Mouse (Mus musculus) stomach, embryonic 14.5 days (tissue): ENCODE measurements at regions not wholly inside any gene's neighbourhood (a gene's known extent, or its start where the extent isn't known, plus 50 kb on each side); places are given as distances from the start of the nearest gene placed in this dataset.

Experiments used
- ATAC-seq: fragments of 200-750 bp; cut with Nextera tagmentation; 2 replicates; pipeline ENCODE4 v1.8.0; 2017; ENCODE audit warnings: low read depth, moderate TSS enrichment; ENCODE audit not compliant: insufficient number of reproducible peaks, insufficient read depth, low FRiP score
- H3K27ac ChIP-seq: fragments of 300-500 bp; sonication (generic); 2 replicates; pipeline ENCODE4 v1.5.1; 2014; ENCODE audit warnings: mild to moderate bottlenecking, low read length, moderate library complexity, mixed read lengths
- H3K27me3 ChIP-seq: fragments of 300-500 bp; sonication (generic); 2 replicates; pipeline ENCODE4 v1.6.1; 2014; ENCODE audit warnings: low read length, control low read depth, mixed read lengths; ENCODE audit not compliant: control insufficient read depth, insufficient read depth
- H3K36me3 ChIP-seq: fragments of 300-500 bp; sonication (generic); 2 replicates; pipeline ENCODE4 v1.6.1; 2014; ENCODE audit warnings: mild to moderate bottlenecking, control low read depth, low read length, moderate library complexity, mixed read lengths; ENCODE audit not compliant: control insufficient read depth, insufficient read depth
- H3K4me1 ChIP-seq: fragments of 300-500 bp; sonication (generic); 2 replicates; pipeline ENCODE4 v1.6.1; 2014; ENCODE audit warnings: low read length, control low read depth, mixed read lengths; ENCODE audit not compliant: control insufficient read depth, insufficient read depth
- H3K4me2 ChIP-seq: fragments of 300-500 bp; sonication (generic); replicated peaks from 2 replicates; pipeline ENCODE4 v1.6.1; 2014; ENCODE audit warnings: low read depth, low read length, control low read depth
- H3K4me3 ChIP-seq: fragments of 300-500 bp; sonication (generic); 2 replicates; pipeline ENCODE4 v1.5.1; 2014; ENCODE audit warnings: low read depth, low read length, control low read depth
- H3K9ac ChIP-seq: fragments of 300-500 bp; sonication (generic); replicated peaks from 2 replicates; pipeline ENCODE4 v1.6.1; 2014; ENCODE audit warnings: low read depth, mild to moderate bottlenecking, control low read depth, low read length, moderate library complexity, mixed read lengths
- H3K9me3 ChIP-seq: fragments of 300-500 bp; sonication (generic); 2 replicates; pipeline ENCODE4 v1.6.1; 2016; ENCODE audit warnings: low read depth, low read length, control low read depth; ENCODE audit not compliant: control insufficient read depth
- WGBS: fragments of 180-500 bp; shearing (Covaris S2); extraction: QIAGEN DNeasy Blood & Tissue Kit; methylation state at CpG from one replicate; pipeline ENCODE4 v1.1.7; 2014; 5-methylcytosine and 5-hydroxymethylcytosine counted together

GRCm38 (mm10) chr6:95997741-95998140, 115.2 kb upstream of the Fam19a1 start:
- Histone ChIP-seq H3K4me1 (no peaks in the 10 kb centered on the region), H3K27ac (peak overlapping the region; percentile 39; the same call in 1 of the 2 replicates), H3K4me2 (no peak overlapping the region), H3K27me3 (no peaks in the 10 kb centered on the region), H3K9ac (no peak overlapping the region), H3K9me3 (no peaks in the 10 kb centered on the region), H3K36me3 (no peaks in the 10 kb centered on the region), H3K4me3 (no peak overlapping the region)
- WGBS, result 27% methylated on average over 3 of the region's 3 CpGs
- ATAC-seq, result no peak

GRCm38 (mm10) chr6:95999441-95999840, 113.5 kb upstream of the Fam19a1 start:
- ATAC-seq, result no peak
- Histone ChIP-seq H3K9me3 (no peaks in the 10 kb centered on the region), H3K4me2 (no peak overlapping the region), H3K36me3 (no peaks in the 10 kb centered on the region), H3K4me1 (no peaks in the 10 kb centered on the region), H3K9ac (no peak overlapping the region), H3K27me3 (no peaks in the 10 kb centered on the region), H3K27ac (no peak overlapping the region), H3K4me3 (no peak overlapping the region)
- 75% methylated on average over 5 of the region's 5 CpGs for whole genome bisulfite sequencing

- no peak for ATAC-seq
- WGBS, result 82% methylated on average over 10 of the region's 10 CpGs
These were observed 112.9 kb upstream of the Fam19a1 start for GRCm38 (mm10) chr6:96000011-96000476.

GRCm38 (mm10) chr6:96011299-96011698, 101.7 kb upstream of the Fam19a1 start:
- Histone ChIP-seq H3K27ac (no peak overlapping the region), H3K9me3 (no peaks in the 10 kb centered on the region), H3K36me3 (no peaks in the 10 kb centered on the region), H3K4me1 (no peaks in the 10 kb centered on the region), H3K4me2 (no peak overlapping the region), H3K4me3 (no peak overlapping the region), H3K27me3 (no peaks in the 10 kb centered on the region), H3K9ac (no peak overlapping the region)
- 72% methylated on average over 5 of the region's 5 CpGs for WGBS
- ATAC-seq, result no peak

More at GRCm38 (mm10) chr6:96000011-96000476, 112.9 kb upstream of the Fam19a1 start:
- Histone ChIP-seq H3K4me2 (no peak overlapping the region), H3K4me1 (no peaks in the 10 kb centered on the region), H3K27me3 (no peaks in the 10 kb centered on the region), H3K4me3 (no peak overlapping the region), H3K9me3 (no peaks in the 10 kb centered on the region), H3K27ac (no peak overlapping the region), H3K9ac (no peak overlapping the region), H3K36me3 (no peaks in the 10 kb centered on the region)

- H3K4me2 ChIP-seq, result no peak overlapping the region
- no peak overlapping the region for H3K27ac ChIP-seq
- no peak for ATAC-seq
- no peaks in the 10 kb centered on the region for H3K27me3 ChIP-seq
- H3K4me1 ChIP-seq, result no peaks in the 10 kb centered on the region
- H3K9me3 ChIP-seq, result no peaks in the 10 kb centered on the region
- no peaks in the 10 kb centered on the region for H3K36me3 ChIP-seq
- H3K4me3 ChIP-seq, result no peak overlapping the region
- 68% methylated on average over 7 of the region's 7 CpGs for WGBS
- no peak overlapping the region for H3K9ac ChIP-seq
These were observed 84.8 kb upstream of the Fam19a1 start for GRCm38 (mm10) chr6:96028022-96028704.

- Histone ChIP-seq H3K9me3 (no peaks in the 10 kb centered on the region), H3K9ac (no peak overlapping the region), H3K4me2 (no peak overlapping the region), H3K27me3 (no peaks in the 10 kb centered on the region), H3K4me3 (no peak overlapping the region), H3K36me3 (no peaks in the 10 kb centered on the region), H3K27ac (no peak overlapping the region), H3K4me1 (no peaks in the 10 kb centered on the region)
- 53% methylated on average over 4 of the region's 4 CpGs for WGBS
- ATAC-seq, result no peak
These were observed 69.2 kb upstream of the Fam19a1 start for GRCm38 (mm10) chr6:96043711-96044110.

GRCm38 (mm10) chr6:96053476-96053875, 59.5 kb upstream of the Fam19a1 start:
- H3K4me2 ChIP-seq, result no peak overlapping the region
- no peak for ATAC-seq
- H3K36me3 ChIP-seq, result no peaks in the 10 kb centered on the region
- no peaks in the 10 kb centered on the region for H3K27me3 ChIP-seq
- H3K9me3 ChIP-seq, result no peaks in the 10 kb centered on the region
- 83% methylated on average over 4 of the region's 4 CpGs for whole genome bisulfite sequencing
- H3K4me1 ChIP-seq, result no peaks in the 10 kb centered on the region
- no peak overlapping the region for H3K27ac ChIP-seq
- H3K9ac ChIP-seq, result no peak overlapping the region
- H3K4me3 ChIP-seq, result no peak overlapping the region

GRCm38 (mm10) chr6:96057011-96057410, 55.9 kb upstream of the Fam19a1 start:
- H3K9ac ChIP-seq, result no peak overlapping the region
- H3K9me3 ChIP-seq, result no peaks in the 10 kb centered on the region
- no peaks in the 10 kb centered on the region for H3K36me3 ChIP-seq
- 50% methylated on average over 2 of the region's 2 CpGs for WGBS
- H3K4me2 ChIP-seq, result no peak overlapping the region
- H3K4me1 ChIP-seq, result no peaks in the 10 kb centered on the region
- H3K27me3 ChIP-seq, result no peaks in the 10 kb centered on the region
- no peak overlapping the region for H3K4me3 ChIP-seq
- no peak for ATAC-seq
- no peak overlapping the region; the same call in 1 of the 2 replicates for H3K27ac ChIP-seq
